Mouse (Mus musculus): Measurements from ENCODE around the gene Arhgap25. TPM values are rescaled to one million over a fixed set of nuclear protein-coding genes. Genes with fewer than 3 reads are reported as not detected.
A peak's percentile ranks its signal among the peaks of the same experiment; 100 is the strongest.
"Not testable (repeated sequence)": the region's sequence is repeated elsewhere in the genome, so short reads cannot be mapped to it uniquely, and the experiment has no call there.

Gene Arhgap25
- polyA plus RNA-seq, 1 experiment from 2014 or later: 3.4 TPM

GRCm38 (mm10) chr6:87487657-87488426 lies 45.2 kb downstream of the Arhgap25 start:
- no peaks in the 10 kb centered on the region for H3K27me3 ChIP-seq (replicated peaks; ENCODE audit: low read depth, poor library complexity, severe bottlenecking)
- DNase-seq (ENCODE audit: low spot score): no peak
- H3K27ac ChIP-seq (replicated peaks): no peak overlapping the region
- H3K4me1 ChIP-seq: peaks cover 5% of the 10 kb centered on the region; the same call in 1 of the 2 replicates
- no peaks in the 10 kb centered on the region for H3K9me3 ChIP-seq
- H3K4me3 ChIP-seq: no peak overlapping the region
- WGBS: 62% methylated on average over 6 of the region's 6 CpGs
- no peaks in the 10 kb centered on the region for H3K36me3 ChIP-seq (replicated peaks)

- DNase-seq (ENCODE audit: low spot score): no peak
- Histone ChIP-seq H3K27ac (replicated peaks) (no peak overlapping the region), H3K27me3 (replicated peaks; ENCODE audit: low read depth, poor library complexity, severe bottlenecking) (no peaks in the 10 kb centered on the region), H3K9me3 (no peaks in the 10 kb centered on the region), H3K4me1 (peaks cover 7% of the 10 kb centered on the region), H3K4me3 (no peak overlapping the region), H3K36me3 (replicated peaks) (no peaks in the 10 kb centered on the region)
- WGBS: 77% methylated on average over 5 of the region's 5 CpGs
These were observed 48.3 kb downstream of the Arhgap25 start for GRCm38 (mm10) chr6:87484806-87485205.

GRCm38 (mm10) chr6:87483900-87484289 lies 49.2 kb downstream of the Arhgap25 start:
- no peak overlapping the region for H3K4me3 ChIP-seq
- WGBS: 60% methylated on average over 3 of the region's 3 CpGs
- peaks cover 14% of the 10 kb centered on the region for H3K4me1 ChIP-seq
- DNase-seq (ENCODE audit: low spot score): no peak
- no peak overlapping the region; the same call in 1 of the 2 replicates for H3K27ac ChIP-seq (replicated peaks)
- H3K27me3 ChIP-seq (replicated peaks; ENCODE audit: low read depth, poor library complexity, severe bottlenecking): no peaks in the 10 kb centered on the region
- H3K36me3 ChIP-seq (replicated peaks): no peaks in the 10 kb centered on the region
- no peaks in the 10 kb centered on the region for H3K9me3 ChIP-seq

GRCm38 (mm10) chr6:87483224-87483899 lies 49.7 kb downstream of the Arhgap25 start:
- Histone ChIP-seq H3K27ac (replicated peaks) (no peak overlapping the region; the same call in 1 of the 2 replicates), H3K4me1 (peaks cover 18% of the 10 kb centered on the region), H3K9me3 (no peaks in the 10 kb centered on the region), H3K36me3 (replicated peaks) (no peaks in the 10 kb centered on the region), H3K4me3 (no peak overlapping the region), H3K27me3 (replicated peaks; ENCODE audit: low read depth, poor library complexity, severe bottlenecking) (no peaks in the 10 kb centered on the region)
- no peak for DNase-seq (ENCODE audit: low spot score)
- WGBS: 61% methylated on average over 12 of the region's 12 CpGs

GRCm38 (mm10) chr6:87479291-87479999 lies 53.6 kb downstream of the Arhgap25 start:
- Histone ChIP-seq H3K27me3 (replicated peaks; ENCODE audit: low read depth, poor library complexity, severe bottlenecking) (no peaks in the 10 kb centered on the region), H3K4me1 (peaks cover 18% of the 10 kb centered on the region), H3K27ac (replicated peaks) (no peak overlapping the region), H3K9me3 (no peaks in the 10 kb centered on the region), H3K4me3 (no peak overlapping the region), H3K36me3 (replicated peaks) (no peaks in the 10 kb centered on the region)
- 34% methylated on average over 5 of the region's 5 CpGs for WGBS
- no peak for DNase-seq (ENCODE audit: low spot score)

GRCm38 (mm10) chr6:87478847-87479246 lies 54.2 kb downstream of the Arhgap25 start:
- no peaks in the 10 kb centered on the region for H3K9me3 ChIP-seq
- no peak overlapping the region for H3K27ac ChIP-seq (replicated peaks)
- H3K4me3 ChIP-seq: no peak overlapping the region
- DNase-seq (ENCODE audit: low spot score): no peak
- peaks cover 16% of the 10 kb centered on the region for H3K4me1 ChIP-seq
- no peaks in the 10 kb centered on the region for H3K27me3 ChIP-seq (replicated peaks; ENCODE audit: low read depth, poor library complexity, severe bottlenecking)
- 57% methylated on average over 4 of the region's 4 CpGs for WGBS
- H3K36me3 ChIP-seq (replicated peaks): no peaks in the 10 kb centered on the region

- 88% methylated on average over 5 of the region's 5 CpGs for WGBS
- H3K27me3 ChIP-seq (replicated peaks; ENCODE audit: low read depth, poor library complexity, severe bottlenecking): no peaks in the 10 kb centered on the region
- no peak for DNase-seq (ENCODE audit: low spot score)
- no peaks in the 10 kb centered on the region for H3K36me3 ChIP-seq (replicated peaks)
- no peak overlapping the region for H3K27ac ChIP-seq (replicated peaks)
- no peak overlapping the region for H3K4me3 ChIP-seq
- H3K9me3 ChIP-seq: no peaks in the 10 kb centered on the region
- peaks cover 12% of the 10 kb centered on the region for H3K4me1 ChIP-seq
These were observed 57.8 kb downstream of the Arhgap25 start for GRCm38 (mm10) chr6:87475223-87475622.

- H3K27me3 ChIP-seq (replicated peaks; ENCODE audit: low read depth, poor library complexity, severe bottlenecking); DNase-seq (ENCODE audit: low spot score); H3K4me1 ChIP-seq; H3K4me3 ChIP-seq; H3K36me3 ChIP-seq (replicated peaks); H3K9me3 ChIP-seq; H3K27ac ChIP-seq (replicated peaks): not testable (repeated sequence)
- 93% methylated on average over 12 of the region's 12 CpGs for WGBS
These were observed 63.0 kb downstream of the Arhgap25 start for GRCm38 (mm10) chr6:87470098-87470497.

GRCm38 (mm10) chr6:87468372-87468771 lies 64.7 kb downstream of the Arhgap25 start:
- H3K4me3 ChIP-seq: no peak overlapping the region
- H3K27ac ChIP-seq (replicated peaks): no peak overlapping the region
- DNase-seq (ENCODE audit: low spot score): no peak
- H3K4me1 ChIP-seq: peaks cover 6% of the 10 kb centered on the region
- no peaks in the 10 kb centered on the region for H3K27me3 ChIP-seq (replicated peaks; ENCODE audit: low read depth, poor library complexity, severe bottlenecking)
- 91% methylated on average over 10 of the region's 10 CpGs for WGBS
- no peaks in the 10 kb centered on the region for H3K9me3 ChIP-seq
- H3K36me3 ChIP-seq (replicated peaks): no peaks in the 10 kb centered on the region

- no peak for DNase-seq (ENCODE audit: low spot score)
- 90% methylated on average over 1 of the region's 1 CpGs for WGBS
- H3K4me3 ChIP-seq: no peak overlapping the region
- no peaks in the 10 kb centered on the region for H3K36me3 ChIP-seq (replicated peaks)
- peaks cover 6% of the 10 kb centered on the region for H3K4me1 ChIP-seq
- no peaks in the 10 kb centered on the region for H3K9me3 ChIP-seq
- H3K27me3 ChIP-seq (replicated peaks; ENCODE audit: low read depth, poor library complexity, severe bottlenecking): no peaks in the 10 kb centered on the region
- no peak overlapping the region for H3K27ac ChIP-seq (replicated peaks)
These were observed 65.7 kb downstream of the Arhgap25 start for GRCm38 (mm10) chr6:87467373-87467772.

- no peak overlapping the region for H3K4me3 ChIP-seq
- 9% methylated on average over 12 of the region's 12 CpGs for WGBS
- H3K27me3 ChIP-seq (replicated peaks; ENCODE audit: low read depth, poor library complexity, severe bottlenecking): no peaks in the 10 kb centered on the region
- H3K27ac ChIP-seq (replicated peaks): no peak overlapping the region
- H3K4me1 ChIP-seq: peaks cover 6% of the 10 kb centered on the region
- H3K9me3 ChIP-seq: no peaks in the 10 kb centered on the region
- H3K36me3 ChIP-seq (replicated peaks): no peaks in the 10 kb centered on the region
- DNase-seq (ENCODE audit: low spot score): peak; percentile 83
These were observed 66.8 kb downstream of the Arhgap25 start for GRCm38 (mm10) chr6:87466221-87466620.

GRCm38 (mm10) chr6:87455507-87455906 lies 77.6 kb downstream of the Arhgap25 start:
- Histone ChIP-seq H3K27me3 (replicated peaks; ENCODE audit: low read depth, poor library complexity, severe bottlenecking) (no peaks in the 10 kb centered on the region), H3K36me3 (replicated peaks) (no peaks in the 10 kb centered on the region), H3K27ac (replicated peaks) (no peak overlapping the region), H3K4me1 (no peaks in the 10 kb centered on the region), H3K9me3 (no peaks in the 10 kb centered on the region), H3K4me3 (no peak overlapping the region)
- no peak for DNase-seq (ENCODE audit: low spot score)
- WGBS: 80% methylated on average over 6 of the region's 6 CpGs
